Mouse (Mus musculus) MEL (cell line): ENCODE data around the gene Rxfp2.

Source experiments
- CHD1 ChIP-seq: IDR thresholded peaks from 2 replicates; pipeline ENCODE4 v1.6.1; 2012; ENCODE audit warnings: low read depth, mild to moderate bottlenecking, inconsistent platforms, low read length, improper control_type of control experiment
- TAL1 ChIP-seq: IDR thresholded peaks from 2 replicates; pipeline ENCODE4 v1.6.1; 2012; ENCODE audit warnings: mild to moderate bottlenecking, inconsistent platforms, low read length, moderate library complexity, mixed read lengths

DNA sequence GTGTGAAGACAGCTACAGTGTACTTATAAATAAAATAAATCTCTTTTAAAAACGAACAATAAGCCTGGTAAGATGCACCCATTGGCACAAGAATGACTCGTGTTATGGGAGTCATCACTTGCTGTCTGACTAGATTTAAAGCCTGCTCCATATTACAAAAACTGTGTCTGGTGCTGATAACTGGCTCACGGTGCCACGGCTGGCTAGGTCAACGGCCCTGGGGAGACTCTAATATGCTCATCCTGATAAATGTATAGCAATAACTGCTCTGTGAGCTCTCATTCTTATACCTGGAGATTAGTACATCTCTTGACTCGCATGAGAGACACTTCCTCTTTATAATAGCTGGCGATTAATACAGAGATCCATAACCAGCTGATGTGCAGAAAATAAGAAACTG, 87.9 kb downstream of the Rxfp2 start:
- TF ChIP-seq CHD1 = no peak
- no peak for TF ChIP-seq TAL1
